In the genomic region with DNA sequence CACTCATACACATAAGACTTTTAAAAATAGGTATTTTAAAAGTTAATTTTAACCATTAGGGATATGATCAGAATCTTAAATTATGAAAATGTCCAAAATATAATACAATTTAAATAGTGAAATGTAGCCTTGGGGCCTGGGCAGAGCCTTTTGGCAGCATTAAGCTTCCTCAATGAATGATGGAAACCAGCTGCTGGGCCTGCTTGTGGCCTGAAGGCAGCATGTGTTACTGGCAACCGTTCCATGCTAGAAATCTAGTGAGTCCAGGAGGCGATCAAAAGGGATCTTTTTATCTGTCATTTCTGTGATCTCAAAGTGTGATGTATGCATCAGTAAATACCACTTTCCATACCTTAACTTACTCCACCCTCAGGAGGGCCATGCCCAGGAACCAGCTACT, we compare ENCODE assay signal across 23 mouse cellular contexts. TPM values are rescaled to one million over a fixed set of nuclear protein-coding genes. Genes with fewer than 3 reads are reported as not detected.
DNase-seq lines count a peak whose midpoint lies in the region; ATAC-seq lines count a peak whose summit lies in the region.
"Had no signal": no experiment of that assay in that cellular context is flagged by ENCODE, and none has a peak within 500 bp of the region (broad histone marks: within the 10 kb centered on the region; RNA-seq: fewer than 3 reads in every experiment).

No protein-coding gene starts in this region.

- WGBS in heart, embryonic 10.5 days, result 72% methylated on average over 2 of the region's 2 CpGs
- WGBS in kidney, embryonic 14.5 days, result 44% methylated on average over 2 of the region's 2 CpGs
- WGBS in embryonic facial prominence, embryonic 14.5 days, result 13% methylated on average over 2 of the region's 2 CpGs

- H3K36me3 ChIP-seq in heart, embryonic 10.5 days, result no peaks in the 10 kb centered on the region
- no peaks in the 10 kb centered on the region for H3K36me3 ChIP-seq in kidney, embryonic 14.5 days (ENCODE audit: control insufficient read depth, insufficient read depth, low read length)
- no peaks in the 10 kb centered on the region for H3K36me3 ChIP-seq in embryonic facial prominence, embryonic 14.5 days (ENCODE audit: control insufficient read depth, insufficient read depth, low read length)
- H3K36me3 ChIP-seq: limb, embryonic 12.5 days; liver, embryonic 13.5 days had no signal

- peak; percentile 38 to 42 for DNase-seq in heart, adult 18-20 months
- DNase-seq in heart, embryonic 10.5 days (ENCODE audit: low spot score), result no peak
- DNase-seq in kidney, postnatal 36 days, result peak; percentile 25 to 30
- peak; percentile 80 for DNase-seq in embryonic facial prominence, embryonic 14.5 days (ENCODE audit: low spot score)
- DNase-seq in lung, postnatal 14 days, result peak; percentile 39
- no peak for DNase-seq in left cerebral cortex, adult 18-20 months (ENCODE audit: low spot score in 2 of 2)
- DNase-seq: adrenal gland, postnatal 25 days; cerebellum, adult 11 months; cerebellum, postnatal 25 days; embryo, embryonic 11 days; kidney, adult 11 months; liver, embryonic 13.5 days; retina, postnatal 1 day; thymus, postnatal 14 days had no signal

- no peak for ATAC-seq in kidney, embryonic 14.5 days (ENCODE audit: low FRiP score, low TSS enrichment)
- no peak for ATAC-seq in embryonic facial prominence, embryonic 14.5 days (ENCODE audit: low read depth)

- no peak overlapping the region for H3K9ac ChIP-seq in kidney, embryonic 14.5 days (ENCODE audit: low read depth, low read length)
- H3K9ac ChIP-seq in embryonic facial prominence, embryonic 14.5 days (ENCODE audit: low read depth, low read length), result no peak overlapping the region
- H3K9ac ChIP-seq: limb, embryonic 12.5 days; liver, embryonic 13.5 days had no signal

- H3K27me3 ChIP-seq in heart, embryonic 10.5 days (ENCODE audit: insufficient read depth, poor library complexity, severe bottlenecking), result no peaks in the 10 kb centered on the region
- no peaks in the 10 kb centered on the region for H3K27me3 ChIP-seq in kidney, embryonic 14.5 days (ENCODE audit: control insufficient read depth, insufficient read depth, low read length)
- no peaks in the 10 kb centered on the region for H3K27me3 ChIP-seq in embryonic facial prominence, embryonic 14.5 days (replicated peaks; ENCODE audit: control insufficient read depth, insufficient read depth, low read length)
- H3K27me3 ChIP-seq: CH12.LX; limb, embryonic 12.5 days; liver, embryonic 13.5 days had no signal

- no peak overlapping the region for H3K27ac ChIP-seq in heart, embryonic 10.5 days
- no peak overlapping the region for H3K27ac ChIP-seq in kidney, embryonic 14.5 days (ENCODE audit: low read depth, low read length)
- no peak overlapping the region for H3K27ac ChIP-seq in embryonic facial prominence, embryonic 14.5 days (replicated peaks; ENCODE audit: low read depth, low read length)
- H3K27ac ChIP-seq: left cerebral cortex, adult 2 months; limb, embryonic 12.5 days; liver, embryonic 13.5 days had no signal

- H3K4me2 ChIP-seq in kidney, embryonic 14.5 days (replicated peaks; ENCODE audit: low read depth, low read length), result no peak overlapping the region
- no peak overlapping the region for H3K4me2 ChIP-seq in embryonic facial prominence, embryonic 14.5 days (ENCODE audit: low read depth, low read length)
- H3K4me2 ChIP-seq: limb, embryonic 12.5 days; liver, embryonic 13.5 days; midbrain, embryonic 11.5 days had no signal

- no peak overlapping the region for H3K4me3 ChIP-seq in heart, embryonic 10.5 days
- H3K4me3 ChIP-seq in kidney, embryonic 14.5 days (ENCODE audit: low read length), result no peak overlapping the region
- no peak overlapping the region for H3K4me3 ChIP-seq in embryonic facial prominence, embryonic 14.5 days (ENCODE audit: low read depth, low read length)
- H3K4me3 ChIP-seq: left cerebral cortex, adult 2 months; limb, embryonic 12.5 days; liver, embryonic 13.5 days had no signal

- H3K4me1 ChIP-seq in heart, embryonic 10.5 days, result no peaks in the 10 kb centered on the region
- H3K4me1 ChIP-seq in kidney, embryonic 14.5 days (ENCODE audit: control insufficient read depth, insufficient read depth, low read length), result no peaks in the 10 kb centered on the region
- H3K4me1 ChIP-seq in embryonic facial prominence, embryonic 14.5 days (ENCODE audit: control insufficient read depth, insufficient read depth, low read length), result peaks cover 8% of the 10 kb centered on the region; the same call in 1 of the 2 replicates
- H3K4me1 ChIP-seq: limb, embryonic 12.5 days; liver, embryonic 13.5 days had no signal

- no peaks in the 10 kb centered on the region for H3K9me3 ChIP-seq in heart, embryonic 10.5 days
- H3K9me3 ChIP-seq in kidney, embryonic 14.5 days (ENCODE audit: control insufficient read depth, low read length), result no peaks in the 10 kb centered on the region
- H3K9me3 ChIP-seq in embryonic facial prominence, embryonic 14.5 days (ENCODE audit: control insufficient read depth, low read length), result no peaks in the 10 kb centered on the region
- H3K9me3 ChIP-seq: limb, embryonic 12.5 days; liver, embryonic 13.5 days had no signal

RNA-seq across cellular contexts. Expression of a gene that starts 9.3 kb away (rescaled TPM):
- total RNA-seq in heart, adult 18-20 months (2021), result not detected
- polyA plus RNA-seq in heart, embryonic 10.5 days (2016; fragmentation: Nextera tagmentation; extraction: Ambion mirVana), result 0.47 and 0.57 TPM in 2 replicates
- polyA plus RNA-seq in kidney, embryonic 14.5 days (2014; fragmentation: Nextera tagmentation; extraction: Ambion mirVana), result 1.8 and 3.5 TPM in 2 replicates
- polyA plus RNA-seq in embryonic facial prominence, embryonic 14.5 days (2014; fragmentation: Nextera tagmentation; extraction: Ambion mirVana), result 2.1 and 2.4 TPM in 2 replicates
- not detected for total RNA-seq in left cerebral cortex, adult 18-20 months (2021)
- total RNA-seq: CH12.LX; left cerebral cortex, adult 2 months; MEL had no signal
- polyA plus RNA-seq: forebrain, embryonic 11.5 days; hindbrain, embryonic 11.5 days; limb, embryonic 12.5 days; midbrain, embryonic 11.5 days; testis, adult 2 months had no signal

Comparison
In these comparisons a context has a peak if more than half of its experiments do, and no peak if none do; other contexts are left out.
1. DNase-seq: peak in heart, adult 18-20 months (2 of 2), kidney, postnatal 36 days (2 of 2), embryonic facial prominence, embryonic 14.5 days (single experiment) and lung, postnatal 14 days (single experiment); none in heart, embryonic 10.5 days (single experiment) and left cerebral cortex, adult 18-20 months (0 of 2).